Mouse (Mus musculus): ENCODE measurements around the gene Ppm1h. TPM values are rescaled to one million over a fixed set of nuclear protein-coding genes. Genes with fewer than 3 reads are reported as not detected.

Ppm1h gene
- 100 to 1,000 TPM in 1 of 2 experiments, 10 to 100 TPM in 1; 97.9 to 105 TPM for total RNA-seq (2021)
- long read RNA-seq, experiment 1, full-length matches to known transcripts, result 39 of 62 reads
- long read RNA-seq, experiment 1, partial matches to known transcripts, result 7 of 62 reads
- long read RNA-seq, experiment 1, other reads (novel, unspliced or antisense), result 16 of 62 reads
- long read RNA-seq, experiment 2, full-length matches to known transcripts, result 27 of 42 reads
- long read RNA-seq, experiment 2, partial matches to known transcripts, result 6 of 42 reads
- long read RNA-seq, experiment 2, other reads (novel, unspliced or antisense), result 9 of 42 reads

DNA sequence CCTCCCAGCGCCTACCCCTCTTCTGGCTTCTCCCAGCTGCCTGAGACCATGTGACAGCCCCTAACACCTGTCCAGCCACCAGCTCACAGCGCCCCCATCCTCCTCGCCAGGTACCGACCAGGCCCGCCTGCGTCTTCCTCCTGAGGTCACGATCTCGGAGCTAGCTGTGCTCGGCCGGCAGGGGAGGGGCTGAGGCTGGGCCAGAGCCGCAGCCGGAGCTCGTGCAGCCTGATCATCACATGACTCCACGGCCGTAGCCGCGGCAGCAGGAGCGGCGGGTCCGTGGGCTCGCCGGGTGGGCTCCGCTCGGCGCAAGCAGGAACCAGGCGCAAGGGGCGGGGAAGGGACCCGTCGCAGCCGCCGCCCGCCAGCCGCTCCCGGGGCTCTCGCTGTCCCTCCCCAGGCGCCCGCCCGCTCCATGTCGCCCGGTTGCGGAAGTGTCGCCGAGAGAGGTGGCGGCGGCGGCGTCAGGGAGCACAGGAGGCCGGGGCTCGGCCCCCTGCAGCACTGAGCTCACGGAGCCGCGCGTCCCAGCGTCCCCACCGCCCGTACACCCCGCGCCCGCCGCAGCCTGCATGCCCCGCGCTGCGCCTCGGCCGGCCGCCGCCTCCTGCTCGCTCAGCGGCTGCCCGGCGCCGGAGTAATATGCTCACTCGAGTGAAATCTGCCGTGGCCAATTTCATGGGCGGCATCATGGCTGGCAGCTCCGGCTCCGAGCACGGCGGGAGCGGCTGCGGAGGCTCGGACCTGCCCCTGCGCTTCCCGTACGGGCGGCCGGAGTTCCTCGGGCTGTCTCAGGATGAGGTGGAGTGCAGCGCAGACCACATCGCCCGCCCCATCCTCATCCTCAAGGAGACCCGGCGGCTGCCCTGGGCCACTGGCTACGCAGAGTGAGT lies at the start of gene Ppm1h:
Ppm1h (plus strand) TSS at position 222 of the 896 bp plus-strand sequence.
- intact Hi-C loops (cut with DNase I), result loop anchor here (1.0 to 10.0 kb wide), 6 partner anchors 38 to 308 kb away; no protein-coding TSS in a partner anchor
- peak within 1 kb of the TSS; percentile 97 for H3K27ac ChIP-seq
- TF ChIP-seq CTCF (IDR thresholded peaks at IDR 0.05), result peak; percentile 41

DNA sequence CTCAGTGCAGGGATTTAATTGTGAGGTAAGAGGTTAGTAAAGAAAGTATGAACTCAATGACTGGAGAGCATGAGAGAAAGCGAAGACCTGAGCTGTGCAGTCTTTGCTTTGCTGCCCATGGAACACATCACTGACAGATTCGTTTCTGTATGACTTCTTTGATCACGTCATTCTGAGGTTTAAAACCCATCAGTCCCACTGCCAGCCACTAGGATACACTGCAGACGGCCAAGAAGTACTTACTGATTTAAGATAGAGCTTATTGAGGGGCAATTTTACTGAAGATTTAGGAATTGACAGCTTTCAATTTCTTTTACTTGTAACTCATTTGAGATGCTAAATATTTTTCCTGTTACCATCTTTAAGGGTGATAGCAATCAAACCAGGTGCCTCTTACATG lies 49.6 kb upstream of the Ppm1h start:
- Histone ChIP-seq H3K27ac (no peak overlapping the region), H3K4me3 (no peak overlapping the region)
- no peak for DNase-seq (ENCODE audit: extremely low spot score in 1 of 2, low spot score in 2 of 2)
- TF ChIP-seq CTCF (IDR thresholded peaks at IDR 0.05), result peak; percentile 39
- intact Hi-C loops (cut with DNase I), result no loop called here

More for the DNA sequence above, at the start of gene Ppm1h:
- H3K4me3 ChIP-seq, result peak within 1 kb of the TSS; percentile 58
- DNase-seq (ENCODE audit: extremely low spot score in 1 of 2, low spot score in 2 of 2), result peak; percentile 70 to 71

GRCm38 (mm10) chr10:122639879-122640278 lies 38.7 kb upstream of the Ppm1h start:
- TF ChIP-seq CTCF (IDR thresholded peaks at IDR 0.05), result no peak
- Histone ChIP-seq H3K27ac (no peak overlapping the region), H3K4me3 (no peak overlapping the region)
- DNase-seq (ENCODE audit: extremely low spot score in 1 of 2, low spot score in 2 of 2), result no peak
- intact Hi-C loops (cut with DNase I), result loop anchor here (5.0 kb wide), 1 partner anchor 48 kb away; no protein-coding TSS in a partner anchor

DNA sequence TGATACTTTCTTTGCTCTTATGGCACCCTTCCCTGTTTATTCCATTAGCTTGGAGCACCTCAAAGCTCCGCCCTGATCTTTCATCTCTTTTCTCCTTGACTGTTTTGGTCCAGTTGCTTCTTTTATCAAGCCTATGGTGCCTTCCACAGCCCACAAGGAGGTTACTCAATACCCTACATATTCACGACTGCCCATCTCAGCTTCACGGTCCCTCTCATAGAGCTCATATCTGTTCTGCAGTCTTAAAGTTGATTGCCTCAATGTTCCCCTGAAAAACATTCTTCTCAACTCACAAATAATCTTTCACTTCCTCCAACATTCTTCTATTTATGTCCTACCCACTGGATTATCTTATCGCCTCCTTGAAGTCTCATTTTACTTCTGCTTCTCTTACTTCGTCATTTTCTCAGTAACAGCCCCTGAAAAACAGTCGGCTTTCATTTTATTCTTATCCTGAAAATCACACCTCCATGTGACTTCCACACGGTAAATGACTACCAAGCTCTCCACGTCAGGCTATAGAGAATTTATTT lies 37.2 kb upstream of the Ppm1h start:
- intact Hi-C loops (cut with DNase I), result loop anchor here (5.0 kb wide), 1 partner anchor 49 kb away; no protein-coding TSS in a partner anchor
- Histone ChIP-seq H3K27ac (no peak overlapping the region), H3K4me3 (no peak overlapping the region)
- TF ChIP-seq CTCF (IDR thresholded peaks at IDR 0.05), result no peak
- no peak for DNase-seq (ENCODE audit: extremely low spot score in 1 of 2, low spot score in 2 of 2)

- intact Hi-C loops (cut with DNase I), result loop anchor here (5.0 kb wide), 1 partner anchor 50 kb away; no protein-coding TSS in a partner anchor
These were observed 36.4 kb upstream of the Ppm1h start for GRCm38 (mm10) chr10:122642125-122642524.

DNA sequence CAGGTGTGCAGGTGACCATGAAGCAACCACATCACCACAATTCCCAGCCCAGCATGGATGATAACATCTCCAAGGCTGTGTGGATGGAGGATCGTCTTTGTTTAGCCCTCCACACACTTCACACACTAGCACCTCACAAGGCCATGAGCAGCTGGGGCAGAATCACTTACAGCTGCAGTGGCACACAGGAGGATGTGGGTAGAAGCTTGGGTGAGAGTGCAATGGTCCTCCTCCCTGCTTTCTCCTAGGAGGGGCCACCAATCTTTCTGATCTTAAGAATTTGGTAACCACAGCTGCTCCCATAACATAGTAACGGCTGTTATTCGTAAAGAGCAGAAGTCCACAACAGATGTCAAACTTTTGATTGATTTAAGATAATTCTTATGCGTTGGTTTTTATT lies 26.6 kb upstream of the Ppm1h start:
- no peak for TF ChIP-seq CTCF (IDR thresholded peaks at IDR 0.05)
- intact Hi-C loops (cut with DNase I), result no loop called here
- Histone ChIP-seq H3K27ac (no peak overlapping the region), H3K4me3 (no peak overlapping the region)
- DNase-seq (ENCODE audit: extremely low spot score in 1 of 2, low spot score in 2 of 2), result no peak

More at GRCm38 (mm10) chr10:122642125-122642524, 36.4 kb upstream of the Ppm1h start:
- Histone ChIP-seq H3K4me3 (no peak overlapping the region), H3K27ac (no peak overlapping the region)
- no peak for TF ChIP-seq CTCF (IDR thresholded peaks at IDR 0.05)
- DNase-seq (ENCODE audit: extremely low spot score in 1 of 2, low spot score in 2 of 2), result no peak

GRCm38 (mm10) chr10:122652578-122652977 lies 26.0 kb upstream of the Ppm1h start:
- no peak overlapping the region for H3K27ac ChIP-seq
- intact Hi-C loops (cut with DNase I), result no loop called here
- DNase-seq (ENCODE audit: extremely low spot score in 1 of 2, low spot score in 2 of 2), result no peak
- no peak overlapping the region for H3K4me3 ChIP-seq
- no peak for TF ChIP-seq CTCF (IDR thresholded peaks at IDR 0.05)

- intact Hi-C loops (cut with DNase I), result no loop called here
- no peak overlapping the region for H3K4me3 ChIP-seq
- no peak for DNase-seq (ENCODE audit: extremely low spot score in 1 of 2, low spot score in 2 of 2)
- TF ChIP-seq CTCF (IDR thresholded peaks at IDR 0.05), result no peak
- H3K27ac ChIP-seq, result no peak overlapping the region
These were observed 12.9 kb upstream of the Ppm1h start for GRCm38 (mm10) chr10:122665652-122666051.

GRCm38 (mm10) chr10:122671253-122671652 lies 7.3 kb upstream of the Ppm1h start:
- H3K4me3 ChIP-seq, result no peak overlapping the region
- no peak overlapping the region for H3K27ac ChIP-seq
- intact Hi-C loops (cut with DNase I), result loop anchor here (10.0 kb wide), 1 partner anchor 124 kb away; no protein-coding TSS in a partner anchor
- no peak for TF ChIP-seq CTCF (IDR thresholded peaks at IDR 0.05)
- no peak for DNase-seq (ENCODE audit: extremely low spot score in 1 of 2, low spot score in 2 of 2)

- intact Hi-C loops (cut with DNase I), result loop anchor here (10.0 kb wide), 1 partner anchor 123 kb away; no protein-coding TSS in a partner anchor
- no peak overlapping the region for H3K4me3 ChIP-seq
- no peak for TF ChIP-seq CTCF (IDR thresholded peaks at IDR 0.05)
- no peak overlapping the region for H3K27ac ChIP-seq
- DNase-seq (ENCODE audit: extremely low spot score in 1 of 2, low spot score in 2 of 2), result no peak
These were observed 6.5 kb upstream of the Ppm1h start for GRCm38 (mm10) chr10:122672044-122672443.

- intact Hi-C loops (cut with DNase I), result loop anchor here (2.0 to 10.0 kb wide), 5 partner anchors 37 to 127 kb away; no protein-coding TSS in a partner anchor
- Histone ChIP-seq H3K27ac (peak overlapping the region; percentile 97), H3K4me3 (peak overlapping the region; percentile 58)
- peak; percentile 31 to 40 for DNase-seq (ENCODE audit: extremely low spot score in 1 of 2, low spot score in 2 of 2)
- no peak for TF ChIP-seq CTCF (IDR thresholded peaks at IDR 0.05)
These were observed 979 bp downstream of the Ppm1h start for GRCm38 (mm10) chr10:122679437-122680045.
